Mouse (Mus musculus) liver, embryonic 12.5 days (tissue): ENCODE results near the gene Inhbb. TPM values are rescaled to one million over a fixed set of nuclear protein-coding genes. Genes with fewer than 3 reads are reported as not detected.
A peak's percentile ranks its signal among the peaks of the same experiment; 100 is the strongest.

Source experiments
- ATAC-seq: fragments of 200-750 bp; cut with Nextera tagmentation; 2 replicates; pipeline ENCODE4 v1.8.0; 2017; ENCODE audit warnings: moderate number of reproducible peaks, mild to moderate bottlenecking, moderate library complexity
- H3K27ac ChIP-seq: fragments of 300-500 bp; sonication (generic); 2 replicates; pipeline ENCODE4 v1.5.1; 2016; ENCODE audit warnings: mild to moderate bottlenecking
- H3K27me3 ChIP-seq: fragments of 300-500 bp; sonication (generic); replicated peaks from 2 replicates; pipeline ENCODE4 v1.6.1; 2016; ENCODE audit warnings: mild to moderate bottlenecking, moderate library complexity
- H3K36me3 ChIP-seq: fragments of 300-500 bp; sonication (generic); 2 replicates; pipeline ENCODE4 v1.6.1; 2016; ENCODE audit warnings: mild to moderate bottlenecking, moderate library complexity
- H3K4me1 ChIP-seq: fragments of 300-500 bp; sonication (generic); 2 replicates; pipeline ENCODE4 v1.6.1; 2016
- H3K4me2 ChIP-seq: fragments of 300-500 bp; sonication (generic); 2 replicates; pipeline ENCODE4 v1.6.1; 2016; ENCODE audit warnings: mild to moderate bottlenecking, moderate library complexity
- H3K4me3 ChIP-seq: fragments of 300-500 bp; sonication (generic); 2 replicates; pipeline ENCODE4 v1.5.1; 2016; ENCODE audit warnings: mild to moderate bottlenecking, moderate library complexity
- H3K9ac ChIP-seq: fragments of 300-500 bp; sonication (generic); 2 replicates; pipeline ENCODE4 v1.6.1; 2016; ENCODE audit warnings: mild to moderate bottlenecking, moderate library complexity
- H3K9me3 ChIP-seq: fragments of 300-500 bp; sonication (generic); replicated peaks from 2 replicates; pipeline ENCODE4 v1.6.1; 2016; ENCODE audit warnings: mild to moderate bottlenecking, moderate library complexity
- WGBS: fragments of 180-500 bp; shearing (Covaris S2); methylation state at CpG from one replicate; pipeline ENCODE4 v1.1.7; 2016; ENCODE audit not compliant: insufficient replicate concordance; 5-methylcytosine and 5-hydroxymethylcytosine counted together
- polyA plus RNA-seq: library from polyadenylated mRNA; unstranded; fragments of >200 nt; fragmentation: Nextera tagmentation; extraction: Ambion mirVana; gene quantifications from 2 replicates; pipeline ENCODE4 v1.2.1, GENCODE M21; 2016

Gene Inhbb
- 0.17 and 0.24 TPM in 2 replicates for polyA plus RNA-seq

- H3K9ac ChIP-seq: 0 out of 2 replicates have a peak within 1 kb of the TSS, but pooled peaks have one; percentile 12
- H3K4me2 ChIP-seq: peak within 1 kb of the TSS; percentile 75
- H3K27ac ChIP-seq: no peak within 1 kb of the TSS
- peak within 1 kb of the TSS; percentile 52 for H3K4me3 ChIP-seq
- no peak for ATAC-seq
- H3K4me1 ChIP-seq: peaks cover 19% of the 10 kb centered on the region
- 2% methylated on average over 79 of the region's 92 CpGs for WGBS
- H3K27me3 ChIP-seq: peaks cover 98% of the 10 kb centered on the region
- H3K9me3 ChIP-seq: no peaks in the 10 kb centered on the region
- no peaks in the 10 kb centered on the region for H3K36me3 ChIP-seq
These were observed at the start of gene Inhbb for GRCm38 (mm10) chr1:119421576-119422421. Gene Inhbb, minus strand, starts transcription at chr1:119422248.

GRCm38 (mm10) chr1:119463386-119463785 lies 41.3 kb upstream of the Inhbb start:
- Histone ChIP-seq H3K27ac (no peak overlapping the region), H3K4me1 (no peaks in the 10 kb centered on the region), H3K36me3 (no peaks in the 10 kb centered on the region), H3K9ac (no peak overlapping the region), H3K4me3 (no peak overlapping the region), H3K4me2 (no peak overlapping the region), H3K9me3 (no peaks in the 10 kb centered on the region), H3K27me3 (peaks cover 20% of the 10 kb centered on the region; the same call in 1 of the 2 replicates)
- 40% methylated on average over 2 of the region's 2 CpGs for WGBS
- no peak for ATAC-seq

- ATAC-seq: no peak
- Histone ChIP-seq H3K4me1 (no peaks in the 10 kb centered on the region), H3K4me3 (no peak overlapping the region), H3K36me3 (no peaks in the 10 kb centered on the region), H3K4me2 (no peak overlapping the region), H3K9ac (no peak overlapping the region), H3K9me3 (no peaks in the 10 kb centered on the region), H3K27ac (no peak overlapping the region), H3K27me3 (peaks cover 45% of the 10 kb centered on the region)
- WGBS: 87% methylated on average over 2 of the region's 2 CpGs
These were observed 38.0 kb upstream of the Inhbb start for GRCm38 (mm10) chr1:119460062-119460461.

GRCm38 (mm10) chr1:119457993-119458605 lies 36.1 kb upstream of the Inhbb start:
- Histone ChIP-seq H3K4me2 (no peak overlapping the region), H3K36me3 (no peaks in the 10 kb centered on the region), H3K9ac (no peak overlapping the region), H3K9me3 (no peaks in the 10 kb centered on the region), H3K4me3 (no peak overlapping the region), H3K4me1 (no peaks in the 10 kb centered on the region), H3K27me3 (peaks cover 53% of the 10 kb centered on the region), H3K27ac (no peak overlapping the region)
- WGBS: 13% methylated on average over 10 of the region's 10 CpGs
- no peak for ATAC-seq

GRCm38 (mm10) chr1:119457528-119457855 lies 35.4 kb upstream of the Inhbb start:
- ATAC-seq: no peak
- H3K27ac ChIP-seq: no peak overlapping the region
- no peak overlapping the region for H3K9ac ChIP-seq
- peaks cover 49% of the 10 kb centered on the region for H3K27me3 ChIP-seq
- H3K9me3 ChIP-seq: no peaks in the 10 kb centered on the region
- WGBS: 37% methylated on average over 5 of the region's 5 CpGs
- H3K4me3 ChIP-seq: no peak overlapping the region
- H3K36me3 ChIP-seq: no peaks in the 10 kb centered on the region
- no peaks in the 10 kb centered on the region for H3K4me1 ChIP-seq
- peak overlapping the region; percentile 21; the same call in 1 of the 2 replicates for H3K4me2 ChIP-seq

GRCm38 (mm10) chr1:119456671-119457527 lies 34.9 kb upstream of the Inhbb start:
- H3K4me3 ChIP-seq: no peak overlapping the region

GRCm38 (mm10) chr1:119453731-119454130 lies 31.7 kb upstream of the Inhbb start:
- H3K4me1 ChIP-seq: no peaks in the 10 kb centered on the region
- no peak for ATAC-seq
- no peaks in the 10 kb centered on the region for H3K36me3 ChIP-seq
- H3K9me3 ChIP-seq: no peaks in the 10 kb centered on the region
- peaks cover 39% of the 10 kb centered on the region for H3K27me3 ChIP-seq
- H3K4me2 ChIP-seq: no peak overlapping the region
- no peak overlapping the region for H3K9ac ChIP-seq
- H3K27ac ChIP-seq: no peak overlapping the region
- WGBS: 40% methylated on average over 3 of the region's 4 CpGs
- no peak overlapping the region for H3K4me3 ChIP-seq

More at GRCm38 (mm10) chr1:119456671-119457527, 34.9 kb upstream of the Inhbb start:
- Histone ChIP-seq H3K9me3 (no peaks in the 10 kb centered on the region), H3K27ac (no peak overlapping the region), H3K36me3 (no peaks in the 10 kb centered on the region), H3K9ac (no peak overlapping the region), H3K4me1 (no peaks in the 10 kb centered on the region), H3K27me3 (peaks cover 43% of the 10 kb centered on the region), H3K4me2 (peak overlapping the region; percentile 21; the same call in 1 of the 2 replicates)
- ATAC-seq: no peak
- WGBS: 32% methylated on average over 19 of the region's 19 CpGs

- Histone ChIP-seq H3K9me3 (no peaks in the 10 kb centered on the region), H3K36me3 (no peaks in the 10 kb centered on the region), H3K9ac (no peak overlapping the region), H3K4me1 (no peaks in the 10 kb centered on the region), H3K4me3 (no peak overlapping the region), H3K27me3 (peaks cover 24% of the 10 kb centered on the region), H3K4me2 (no peak overlapping the region), H3K27ac (no peak overlapping the region)
- no peak for ATAC-seq
- WGBS: 55% methylated on average over 10 of the region's 10 CpGs
These were observed 29.4 kb upstream of the Inhbb start for GRCm38 (mm10) chr1:119451417-119451816.

- Histone ChIP-seq H3K9ac (no peak overlapping the region), H3K4me3 (no peak overlapping the region), H3K4me1 (no peaks in the 10 kb centered on the region), H3K27ac (no peak overlapping the region), H3K36me3 (no peaks in the 10 kb centered on the region), H3K4me2 (no peak overlapping the region), H3K9me3 (no peaks in the 10 kb centered on the region), H3K27me3 (peaks cover 17% of the 10 kb centered on the region)
- no peak for ATAC-seq
- 67% methylated on average over 10 of the region's 10 CpGs for WGBS
These were observed 28.8 kb upstream of the Inhbb start for GRCm38 (mm10) chr1:119450651-119451345.

- no peaks in the 10 kb centered on the region for H3K9me3 ChIP-seq
- ATAC-seq: no peak
These were observed 24.8 kb upstream of the Inhbb start for GRCm38 (mm10) chr1:119446753-119447283.

More at GRCm38 (mm10) chr1:119446753-119447283, 24.8 kb upstream of the Inhbb start:
- H3K4me1 ChIP-seq: no peaks in the 10 kb centered on the region
- H3K4me3 ChIP-seq: no peak overlapping the region
- no peak overlapping the region for H3K9ac ChIP-seq
- no peak overlapping the region for H3K4me2 ChIP-seq
- WGBS: 31% methylated on average over 10 of the region's 10 CpGs
- no peaks in the 10 kb centered on the region for H3K36me3 ChIP-seq
- 0 out of 2 replicates have a peak, but pooled peaks cover 3% of the 10 kb centered on the region for H3K27me3 ChIP-seq
- H3K27ac ChIP-seq: no peak overlapping the region
